Comparison of ENCODE assay signal across 35 mouse cellular contexts in genomic region chr16:79001679-79002078, GRCm38 (mm10).
"Had no signal": no experiment of that assay in that cellular context is flagged by ENCODE, and none has a peak within 500 bp of the region (broad histone marks: within the 10 kb centered on the region; RNA-seq: fewer than 3 reads in every experiment).

No protein-coding gene starts in this region.

- H3K27ac ChIP-seq: heart, adult 2 months; heart, embryonic 13.5 days; heart, embryonic 15.5 days; hindbrain, embryonic 10.5 days; hindbrain, embryonic 12.5 days; hindbrain, embryonic 13.5 days; hindbrain, embryonic 14.5 days; hindbrain, embryonic 15.5 days; hindbrain, postnatal 0 days; intestine, embryonic 15.5 days; kidney, embryonic 15.5 days; kidney, postnatal 0 days; layer of hippocampus, adult 2 months had no signal

- H3K4me2 ChIP-seq: heart, embryonic 11.5 days; heart, embryonic 12.5 days; heart, embryonic 13.5 days; heart, embryonic 15.5 days; hindbrain, embryonic 12.5 days; hindbrain, embryonic 13.5 days; hindbrain, embryonic 14.5 days; hindbrain, embryonic 15.5 days; intestine, embryonic 15.5 days; kidney, embryonic 15.5 days had no signal

- ATAC-seq: hindbrain, embryonic 16.5 days; hindbrain, postnatal 0 days; inflammation-experienced regulatory T-cells, adult 6 months; intestine, embryonic 15.5 days; intestine, embryonic 16.5 days; intestine, postnatal 0 days had no signal

- H3K4me1 ChIP-seq: heart, embryonic 12.5 days; heart, embryonic 13.5 days; heart, embryonic 15.5 days; hindbrain, embryonic 10.5 days; hindbrain, embryonic 12.5 days; hindbrain, embryonic 13.5 days; hindbrain, embryonic 15.5 days; intestine, embryonic 15.5 days; kidney, embryonic 15.5 days had no signal

- DNase-seq: heart, adult 18-20 months; heart, adult 2 months; heart, postnatal 10 days; heart, postnatal 14 days; heart, postnatal 36 days; heart, postnatal 4 days; kidney, adult 11 months; kidney, adult 18-20 months; kidney, adult 2 months; kidney, adult 8-10 months; kidney, adult 9 months; kidney, postnatal 10 days; kidney, postnatal 14 days; kidney, postnatal 25 days; kidney, postnatal 36 days; kidney, postnatal 4 days; layer of hippocampus, adult 9-11 months had no signal

- H3K27me3 ChIP-seq: heart, embryonic 12.5 days; heart, embryonic 13.5 days; heart, embryonic 15.5 days; hindbrain, embryonic 12.5 days; hindbrain, embryonic 13.5 days; hindbrain, embryonic 15.5 days; intestine, embryonic 15.5 days; kidney, embryonic 15.5 days had no signal

- H3K4me3 ChIP-seq: heart, adult 2 months; heart, embryonic 12.5 days; heart, embryonic 13.5 days; heart, embryonic 15.5 days; hindbrain, embryonic 10.5 days; hindbrain, embryonic 12.5 days; hindbrain, embryonic 13.5 days; hindbrain, embryonic 15.5 days; intestine, embryonic 15.5 days; kidney, embryonic 15.5 days; layer of hippocampus, adult 2 months had no signal

- H3K9me3 ChIP-seq: heart, embryonic 12.5 days; heart, embryonic 13.5 days; heart, embryonic 15.5 days; hindbrain, embryonic 10.5 days; hindbrain, embryonic 12.5 days; hindbrain, embryonic 13.5 days; hindbrain, embryonic 15.5 days; intestine, embryonic 15.5 days; kidney, embryonic 15.5 days had no signal

- H3K36me3 ChIP-seq: heart, embryonic 12.5 days; heart, embryonic 13.5 days; heart, embryonic 15.5 days; hindbrain, embryonic 10.5 days; hindbrain, embryonic 12.5 days; hindbrain, embryonic 13.5 days; hindbrain, embryonic 15.5 days; intestine, embryonic 15.5 days; kidney, embryonic 15.5 days had no signal

- H3K9ac ChIP-seq: heart, embryonic 12.5 days; heart, embryonic 13.5 days; heart, embryonic 15.5 days; hindbrain, embryonic 12.5 days; hindbrain, embryonic 13.5 days; hindbrain, embryonic 14.5 days; hindbrain, embryonic 15.5 days; intestine, embryonic 15.5 days; kidney, embryonic 15.5 days had no signal
